Mouse (Mus musculus) limb, embryonic 15.5 days (tissue): ENCODE data around the gene Ung. TPM values are rescaled to one million over a fixed set of nuclear protein-coding genes. Genes with fewer than 3 reads are reported as not detected.
A peak's percentile ranks its signal among the peaks of the same experiment; 100 is the strongest.

ENCODE experiments used
- ATAC-seq: fragments of 200-750 bp; cut with Nextera tagmentation; 2 replicates; pipeline ENCODE4 v1.8.0; 2017; ENCODE audit warnings: low read depth, moderate TSS enrichment; ENCODE audit not compliant: insufficient number of reproducible peaks, low FRiP score, low TSS enrichment
- H3K27ac ChIP-seq: fragments of 300-500 bp; sonication (generic); 2 replicates; pipeline ENCODE4 v1.5.1; 2015; ENCODE audit warnings: moderate library complexity, mild to moderate bottlenecking, inconsistent platforms
- H3K27me3 ChIP-seq: fragments of 300-500 bp; sonication (generic); 2 replicates; pipeline ENCODE4 v1.6.1; 2015; ENCODE audit warnings: inconsistent platforms
- H3K36me3 ChIP-seq: fragments of 300-500 bp; sonication (generic); 2 replicates; pipeline ENCODE4 v1.6.1; 2015; ENCODE audit warnings: inconsistent platforms
- H3K4me1 ChIP-seq: fragments of 300-500 bp; sonication (generic); 2 replicates; pipeline ENCODE4 v1.6.1; 2015; ENCODE audit warnings: inconsistent platforms
- H3K4me2 ChIP-seq: fragments of 300-500 bp; sonication (generic); 2 replicates; pipeline ENCODE4 v1.6.1; 2015; ENCODE audit warnings: mild to moderate bottlenecking, inconsistent platforms
- H3K4me3 ChIP-seq: fragments of 300-500 bp; sonication (generic); 2 replicates; pipeline ENCODE4 v1.5.1; 2015; ENCODE audit warnings: mild to moderate bottlenecking, inconsistent platforms
- H3K9ac ChIP-seq: fragments of 300-500 bp; sonication (generic); 2 replicates; pipeline ENCODE4 v1.6.1; 2015; ENCODE audit warnings: inconsistent platforms
- H3K9me3 ChIP-seq: fragments of 300-500 bp; sonication (generic); 2 replicates; pipeline ENCODE4 v1.6.1; 2016; ENCODE audit warnings: inconsistent platforms
- WGBS: fragments of 180-500 bp; shearing (Covaris S2); methylation state at CpG from one replicate; pipeline ENCODE4 v1.1.7; 2015; 5-methylcytosine and 5-hydroxymethylcytosine counted together
- polyA plus RNA-seq: library from polyadenylated mRNA; unstranded; fragments of >200 nt; fragmentation: Nextera tagmentation; extraction: Ambion mirVana; gene quantifications from 2 replicates; pipeline ENCODE4 v1.2.1, GENCODE M21; 2015

Gene Ung
- 35.3 and 38.3 TPM in 2 replicates for polyA plus RNA-seq

- ATAC-seq, result no peak
- Histone ChIP-seq H3K4me3 (peak within 1 kb of the TSS; percentile 83), H3K36me3 (peaks cover 7% of the 10 kb centered on the region), H3K27ac (peak within 1 kb of the TSS; percentile 76), H3K4me1 (peaks cover 31% of the 10 kb centered on the region), H3K4me2 (peak within 1 kb of the TSS; percentile 99), H3K9me3 (no peaks in the 10 kb centered on the region), H3K27me3 (no peaks in the 10 kb centered on the region), H3K9ac (peak within 1 kb of the TSS; percentile 54)
- 1% methylated on average over 29 of the region's 29 CpGs for WGBS
Observed at GRCm38 (mm10) chr5:114130211-114130605, at the start of gene Ung. Ung (plus strand) TSS chr5:114130386.

DNA sequence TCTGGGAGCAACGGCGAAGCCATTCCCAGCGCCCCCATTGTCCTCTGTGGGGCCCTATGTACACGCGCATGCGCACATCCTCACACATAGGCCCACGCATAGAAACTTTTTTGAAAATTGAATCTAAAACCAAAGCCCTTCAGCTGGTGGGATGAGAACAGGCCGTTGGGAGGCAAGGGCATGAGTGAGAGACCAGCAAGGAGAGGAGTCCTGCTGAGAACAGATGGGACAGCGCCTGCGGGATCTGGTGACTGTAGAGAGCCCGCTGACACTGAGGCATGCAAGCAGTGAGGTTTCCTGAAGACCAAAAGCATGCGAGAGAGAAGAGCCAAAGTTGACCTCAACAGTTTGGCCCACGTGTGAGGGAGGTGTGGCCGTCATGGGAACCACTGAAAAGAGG, 44.7 kb upstream of the Ung start:
- Histone ChIP-seq H3K27me3 (no peaks in the 10 kb centered on the region), H3K9me3 (no peaks in the 10 kb centered on the region), H3K4me1 (no peaks in the 10 kb centered on the region), H3K36me3 (no peaks in the 10 kb centered on the region), H3K27ac (no peak overlapping the region), H3K4me2 (no peak overlapping the region), H3K4me3 (no peak overlapping the region), H3K9ac (no peak overlapping the region)
- 76% methylated on average over 14 of the region's 14 CpGs for WGBS
- ATAC-seq, result no peak

GRCm38 (mm10) chr5:114087875-114088480, 42.2 kb upstream of the Ung start:
- no peak overlapping the region for H3K9ac ChIP-seq
- H3K36me3 ChIP-seq, result no peaks in the 10 kb centered on the region
- H3K27me3 ChIP-seq, result peaks cover 15% of the 10 kb centered on the region
- no peak overlapping the region for H3K27ac ChIP-seq
- no peak for ATAC-seq
- no peak overlapping the region for H3K4me3 ChIP-seq
- no peaks in the 10 kb centered on the region for H3K9me3 ChIP-seq
- H3K4me2 ChIP-seq, result no peak overlapping the region
- 63% methylated on average over 12 of the region's 12 CpGs for WGBS
- peaks cover 8% of the 10 kb centered on the region for H3K4me1 ChIP-seq

DNA sequence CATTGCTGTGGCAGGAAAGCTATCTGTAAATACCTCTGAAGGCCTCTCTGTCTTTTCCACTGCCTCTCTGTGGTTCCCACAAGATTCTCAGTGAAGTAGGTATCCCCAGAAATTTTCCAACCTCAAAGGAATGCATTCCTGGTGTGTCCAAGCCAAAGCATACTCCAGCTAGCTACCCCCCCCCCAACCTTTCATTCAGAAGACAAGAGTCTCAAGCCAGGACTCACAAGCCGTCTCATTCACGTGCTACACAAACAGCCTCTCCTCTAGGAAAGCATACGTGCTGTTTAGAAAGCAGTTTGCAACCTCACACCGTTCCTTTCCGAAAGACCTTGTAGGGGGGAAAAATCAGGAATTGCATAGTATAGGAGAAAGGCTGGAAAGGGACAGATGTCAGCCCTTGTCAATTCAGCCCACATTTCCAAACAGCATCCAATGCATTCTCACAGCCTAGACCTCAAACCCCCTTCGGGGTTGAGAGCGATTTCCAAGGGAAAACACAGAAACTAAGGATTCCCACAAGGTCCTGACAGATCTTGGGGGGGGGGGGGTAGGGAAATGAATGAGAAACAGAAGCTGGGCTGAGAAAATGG, 39.7 kb upstream of the Ung start:
- Histone ChIP-seq H3K27ac (no peak overlapping the region), H3K27me3 (peaks cover 15% of the 10 kb centered on the region), H3K36me3 (no peaks in the 10 kb centered on the region), H3K9ac (no peak overlapping the region), H3K4me1 (peaks cover 8% of the 10 kb centered on the region), H3K4me2 (0 out of 2 replicates have a peak overlapping the region, but pooled peaks have one; percentile 41), H3K9me3 (no peaks in the 10 kb centered on the region), H3K4me3 (no peak overlapping the region)
- WGBS, result 23% methylated on average over 7 of the region's 7 CpGs
- ATAC-seq, result no peak

DNA sequence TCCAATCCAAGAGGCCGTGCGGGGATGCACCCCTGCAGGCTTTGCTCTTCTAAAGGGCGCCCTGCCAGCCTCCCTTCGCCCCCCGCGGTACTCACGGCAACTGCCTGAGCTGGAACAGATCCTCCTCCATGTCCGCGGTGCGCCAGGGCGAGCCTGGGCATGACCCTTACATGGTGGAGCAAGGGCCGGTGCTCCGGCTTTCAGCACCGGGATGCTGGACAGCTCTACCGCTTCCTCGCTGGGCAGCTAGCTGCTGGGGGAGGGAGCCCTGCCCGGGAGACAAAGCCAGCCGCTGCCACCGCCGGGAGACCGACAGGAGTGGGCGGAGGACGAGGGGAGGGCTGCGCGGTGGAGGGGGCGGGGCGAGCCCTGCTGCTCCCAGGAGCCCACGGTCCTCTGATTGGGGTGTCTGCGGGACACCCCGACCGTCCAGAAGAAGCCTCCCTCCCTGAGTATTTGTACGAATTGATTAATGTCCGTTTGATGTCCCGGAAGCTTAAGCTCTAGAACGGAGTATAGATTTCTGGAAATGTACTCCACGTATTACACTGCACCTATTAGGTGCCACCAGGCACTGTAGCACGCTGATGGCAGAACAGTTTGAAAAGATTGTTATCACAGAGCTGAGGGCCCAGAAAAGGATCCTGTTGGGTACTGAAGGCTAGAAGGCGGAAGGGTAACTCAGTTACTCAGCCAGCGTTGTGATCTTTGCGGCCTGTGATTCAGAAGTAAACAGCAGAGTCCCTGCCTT, 39.0 kb upstream of the Ung start, which contains the start of gene Svop:
Svop (minus strand) TSS at position 514 of the 751 bp plus-strand sequence.
- Histone ChIP-seq H3K36me3 (no peaks in the 10 kb centered on the region), H3K9me3 (no peaks in the 10 kb centered on the region), H3K9ac (no peak within 1 kb of the TSS), H3K27ac (no peak within 1 kb of the TSS), H3K4me3 (peak within 1 kb of the TSS; percentile 22; the same call in 1 of the 2 replicates), H3K4me1 (peaks cover 8% of the 10 kb centered on the region), H3K4me2 (peak within 1 kb of the TSS; percentile 41), H3K27me3 (peaks cover 15% of the 10 kb centered on the region)
- 1% methylated on average over 40 of the region's 40 CpGs for WGBS
- ATAC-seq, result 0 out of 2 replicates have a peak, but pooled peaks have one; percentile 44

DNA sequence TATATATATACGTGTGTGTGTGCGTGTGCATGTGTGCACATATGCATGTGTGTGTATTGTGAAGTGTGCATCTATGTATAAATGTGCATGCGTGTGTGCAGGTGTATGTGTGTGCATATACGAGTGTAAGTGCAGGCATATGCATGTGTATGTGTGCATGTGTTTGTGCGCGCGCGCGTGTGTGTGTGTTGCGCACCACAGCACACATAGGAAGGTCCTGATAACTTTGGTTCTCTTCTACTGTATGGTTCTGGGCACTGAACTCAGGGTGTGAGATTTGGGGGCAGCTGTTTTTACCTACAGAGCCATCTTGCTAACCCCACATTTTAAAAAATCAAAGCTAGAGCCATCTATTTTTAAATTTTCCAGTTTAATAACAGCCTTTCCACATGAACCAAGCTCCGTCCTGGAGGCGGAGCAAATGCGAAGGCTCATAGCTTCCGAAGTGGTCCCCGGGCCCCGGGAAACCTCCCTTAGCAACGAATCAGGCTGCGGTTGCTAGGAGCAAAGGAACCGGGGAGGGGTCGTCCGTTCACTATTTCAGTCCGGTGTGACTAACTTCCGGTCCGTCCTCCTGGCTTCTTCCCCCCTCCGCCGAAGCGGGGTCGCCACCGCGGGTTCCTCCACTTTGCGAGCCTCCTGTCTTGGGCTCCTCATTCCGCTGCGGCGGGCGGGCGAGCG, 30.3 kb upstream of the Ung start:
- peak; percentile 78 for ATAC-seq
- H3K27ac ChIP-seq, result peak overlapping the region; percentile 68
- H3K4me1 ChIP-seq, result peaks cover 14% of the 10 kb centered on the region
- H3K4me2 ChIP-seq, result peak overlapping the region; percentile 93
- 8% methylated on average over 37 of the region's 37 CpGs for WGBS
- H3K4me3 ChIP-seq, result peak overlapping the region; percentile 98
- H3K9me3 ChIP-seq, result no peaks in the 10 kb centered on the region
- peaks cover 18% of the 10 kb centered on the region for H3K36me3 ChIP-seq
- no peaks in the 10 kb centered on the region for H3K27me3 ChIP-seq
- peak overlapping the region; percentile 96 for H3K9ac ChIP-seq

GRCm38 (mm10) chr5:114100390-114101099, 29.6 kb upstream of the Ung start:
- 4% methylated on average over 26 of the region's 64 CpGs for WGBS
- Histone ChIP-seq H3K36me3 (peaks cover 25% of the 10 kb centered on the region), H3K9me3 (no peaks in the 10 kb centered on the region), H3K4me3 (peak overlapping the region; percentile 98), H3K9ac (peak overlapping the region; percentile 96), H3K27ac (peak overlapping the region; percentile 68), H3K4me2 (peak overlapping the region; percentile 93), H3K4me1 (peaks cover 14% of the 10 kb centered on the region), H3K27me3 (no peaks in the 10 kb centered on the region)
- ATAC-seq, result 0 out of 2 replicates have a peak, but pooled peaks have one; percentile 22

- Histone ChIP-seq H3K27me3 (no peaks in the 10 kb centered on the region), H3K9me3 (no peaks in the 10 kb centered on the region), H3K36me3 (peaks cover 39% of the 10 kb centered on the region), H3K4me1 (peaks cover 14% of the 10 kb centered on the region), H3K9ac (no peak overlapping the region), H3K27ac (no peak overlapping the region), H3K4me3 (no peak overlapping the region), H3K4me2 (no peak overlapping the region)
- 84% methylated on average over 4 of the region's 4 CpGs for WGBS
- no peak for ATAC-seq
Observed at GRCm38 (mm10) chr5:114101873-114102272, 28.3 kb upstream of the Ung start.

GRCm38 (mm10) chr5:114102807-114103206, 27.4 kb upstream of the Ung start:
- H3K4me2 ChIP-seq, result no peak overlapping the region
- no peak overlapping the region for H3K9ac ChIP-seq
- no peak for ATAC-seq
- peaks cover 48% of the 10 kb centered on the region for H3K36me3 ChIP-seq
- no peaks in the 10 kb centered on the region for H3K27me3 ChIP-seq
- no peaks in the 10 kb centered on the region for H3K9me3 ChIP-seq
- no peak overlapping the region for H3K4me3 ChIP-seq
- peaks cover 14% of the 10 kb centered on the region for H3K4me1 ChIP-seq
- WGBS, result 93% methylated on average over 1 of the region's 1 CpGs
- H3K27ac ChIP-seq, result no peak overlapping the region

DNA sequence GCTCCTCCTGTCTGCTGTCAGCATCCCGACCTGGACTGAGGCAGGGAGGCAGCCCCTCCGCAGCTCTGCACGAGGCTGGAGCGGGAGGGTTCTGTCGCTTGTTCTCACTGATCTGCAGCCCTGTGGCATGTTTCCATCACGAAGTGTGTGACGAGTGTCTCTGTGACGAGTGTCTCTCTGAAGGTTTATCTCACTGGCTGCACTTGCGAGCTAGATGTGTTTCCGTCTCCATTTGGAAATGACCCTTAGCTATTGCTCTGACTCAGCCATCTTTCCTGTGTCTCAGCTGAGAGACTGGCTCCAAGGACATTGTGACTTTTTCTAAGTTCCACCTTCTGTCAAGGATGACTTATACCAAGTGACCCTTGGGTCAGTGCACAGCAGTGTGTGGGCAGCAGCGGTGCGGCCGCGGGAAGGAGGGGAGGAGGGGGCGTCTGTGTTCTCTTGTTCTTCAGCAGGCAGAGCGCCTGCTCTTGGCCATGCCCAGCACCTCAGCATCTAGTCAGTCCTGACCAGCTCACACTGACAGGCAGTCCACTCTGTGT, 23.7 kb upstream of the Ung start:
- no peaks in the 10 kb centered on the region for H3K27me3 ChIP-seq
- no peak overlapping the region for H3K4me2 ChIP-seq
- no peak overlapping the region for H3K9ac ChIP-seq
- no peaks in the 10 kb centered on the region for H3K9me3 ChIP-seq
- ATAC-seq, result no peak
- peaks cover under 1% of the 10 kb centered on the region; the same call in 1 of the 2 replicates for H3K4me1 ChIP-seq
- H3K27ac ChIP-seq, result no peak overlapping the region
- H3K36me3 ChIP-seq, result peaks cover 85% of the 10 kb centered on the region
- 83% methylated on average over 16 of the region's 16 CpGs for WGBS
- H3K4me3 ChIP-seq, result no peak overlapping the region

DNA sequence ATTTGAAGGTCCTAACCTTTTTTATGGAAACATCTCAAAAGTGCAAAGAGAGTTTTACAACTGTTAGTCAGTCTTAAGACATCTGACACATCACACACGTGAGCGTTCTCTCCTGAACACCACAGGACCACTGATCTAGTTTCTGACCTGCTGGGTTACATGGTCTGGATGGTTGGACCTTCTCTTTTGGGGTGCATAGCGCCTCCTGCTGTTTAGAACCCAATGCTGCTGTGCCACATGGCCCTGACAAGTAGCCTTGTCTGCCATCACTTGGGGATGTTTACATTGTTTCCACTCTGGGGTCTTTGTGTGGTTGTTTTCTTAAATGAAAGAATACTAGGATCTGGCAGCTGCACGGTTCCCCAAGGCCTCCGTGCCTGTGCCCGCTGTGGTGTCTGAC, 16.9 kb upstream of the Ung start:
- Histone ChIP-seq H3K27me3 (no peaks in the 10 kb centered on the region), H3K27ac (no peak overlapping the region), H3K9me3 (no peaks in the 10 kb centered on the region), H3K4me3 (no peak overlapping the region), H3K9ac (no peak overlapping the region), H3K4me2 (no peak overlapping the region), H3K36me3 (peaks cover 94% of the 10 kb centered on the region), H3K4me1 (no peaks in the 10 kb centered on the region)
- WGBS, result 88% methylated on average over 6 of the region's 6 CpGs
- no peak for ATAC-seq
